Mouse (Mus musculus): ENCODE measurements around the gene Ap3s2. TPM values are rescaled to one million over a fixed set of nuclear protein-coding genes. Genes with fewer than 3 reads are reported as not detected.

Ap3s2 gene
- total RNA-seq, 2 experiments from 2014 or later, result 1.6 to 4.6 TPM

- 0 out of 2 replicates have a peak, but pooled peaks have one; percentile 28 for ATAC-seq (replicated peaks; ENCODE audit: low FRiP score, poor library complexity, severe bottlenecking)
Observed at GRCm38 (mm10) chr7:79858202-79858934, 62.1 kb downstream of the Ap3s2 start.

- ATAC-seq (replicated peaks; ENCODE audit: low FRiP score, poor library complexity, severe bottlenecking), result no peak
Observed at GRCm38 (mm10) chr7:79856305-79856704, 64.1 kb downstream of the Ap3s2 start.

GRCm38 (mm10) chr7:79847456-79848451, 72.7 kb downstream of the Ap3s2 start:
- ATAC-seq (replicated peaks; ENCODE audit: low FRiP score, poor library complexity, severe bottlenecking), result no peak

GRCm38 (mm10) chr7:79846342-79846741, 74.1 kb downstream of the Ap3s2 start:
- ATAC-seq (replicated peaks; ENCODE audit: low FRiP score, poor library complexity, severe bottlenecking), result no peak

GRCm38 (mm10) chr7:79844090-79844802, 76.2 kb downstream of the Ap3s2 start:
- no peak for ATAC-seq (replicated peaks; ENCODE audit: low FRiP score, poor library complexity, severe bottlenecking)

GRCm38 (mm10) chr7:79842163-79842562, 78.3 kb downstream of the Ap3s2 start:
- ATAC-seq (replicated peaks; ENCODE audit: low FRiP score, poor library complexity, severe bottlenecking), result no peak

- no peak for ATAC-seq (replicated peaks; ENCODE audit: low FRiP score, poor library complexity, severe bottlenecking)
Observed at GRCm38 (mm10) chr7:79837247-79837646, 83.2 kb downstream of the Ap3s2 start.

- ATAC-seq (replicated peaks; ENCODE audit: low FRiP score, poor library complexity, severe bottlenecking), result no peak
Observed at GRCm38 (mm10) chr7:79835196-79835595, 85.3 kb downstream of the Ap3s2 start.

GRCm38 (mm10) chr7:79832980-79833379, 87.5 kb downstream of the Ap3s2 start:
- ATAC-seq (replicated peaks; ENCODE audit: low FRiP score, poor library complexity, severe bottlenecking), result no peak

- ATAC-seq (replicated peaks; ENCODE audit: low FRiP score, poor library complexity, severe bottlenecking), result no peak
Observed at GRCm38 (mm10) chr7:79831585-79831984, 88.9 kb downstream of the Ap3s2 start.

- ATAC-seq (replicated peaks; ENCODE audit: low FRiP score, poor library complexity, severe bottlenecking), result no peak
Observed at GRCm38 (mm10) chr7:79831145-79831544, 89.3 kb downstream of the Ap3s2 start.

GRCm38 (mm10) chr7:79828341-79828740, 92.1 kb downstream of the Ap3s2 start:
- no peak for ATAC-seq (replicated peaks; ENCODE audit: low FRiP score, poor library complexity, severe bottlenecking)

Other genes with a start within 250 kb of the Ap3s2 start
- 0.42 TPM in 1 of 2 replicates, not detected in the other for gene Kif7, start 204.9 kb downstream of the Ap3s2 start, total RNA-seq (2015; ENCODE audit: low replicate concordance)
- gene Kif7, start 204.9 kb downstream of the Ap3s2 start, total RNA-seq (2017; ENCODE audit: low replicate concordance), result 0.09 TPM in 1 of 2 replicates, not detected in the other
- not detected in 2 replicates for gene Plin1, start 187.7 kb downstream of the Ap3s2 start, total RNA-seq (2015; ENCODE audit: low replicate concordance)
- not detected in 2 replicates for gene Plin1, start 187.7 kb downstream of the Ap3s2 start, total RNA-seq (2017; ENCODE audit: low replicate concordance)
- gene Pex11a, start 177.5 kb downstream of the Ap3s2 start, total RNA-seq (2015; ENCODE audit: low replicate concordance), result not detected in 2 replicates
- 0.51 TPM in 1 of 2 replicates, not detected in the other for gene Pex11a, start 177.5 kb downstream of the Ap3s2 start, total RNA-seq (2017; ENCODE audit: low replicate concordance)
- gene Wdr93, start 177.5 kb downstream of the Ap3s2 start, total RNA-seq (2015; ENCODE audit: low replicate concordance), result not detected in 2 replicates
- gene Wdr93, start 177.5 kb downstream of the Ap3s2 start, total RNA-seq (2017; ENCODE audit: low replicate concordance), result not detected in 2 replicates
- gene Mesp1, start 126.9 kb downstream of the Ap3s2 start, total RNA-seq (2015; ENCODE audit: low replicate concordance), result not detected in 2 replicates
- gene Mesp1, start 126.9 kb downstream of the Ap3s2 start, total RNA-seq (2017; ENCODE audit: low replicate concordance), result 1.0 TPM in 1 of 2 replicates, not detected in the other
- not detected in 2 replicates for gene Mesp2, start 109.9 kb downstream of the Ap3s2 start, total RNA-seq (2015; ENCODE audit: low replicate concordance)
- not detected in 2 replicates for gene Mesp2, start 109.9 kb downstream of the Ap3s2 start, total RNA-seq (2017; ENCODE audit: low replicate concordance)
- 1.3 TPM in 1 of 2 replicates, not detected in the other for gene Anpep, start 59.6 kb downstream of the Ap3s2 start, total RNA-seq (2015; ENCODE audit: low replicate concordance)
- gene Anpep, start 59.6 kb downstream of the Ap3s2 start, total RNA-seq (2017; ENCODE audit: low replicate concordance), result 0.26 TPM in 1 of 2 replicates, not detected in the other
- not detected in 2 replicates for gene Arpin, start 14.7 kb upstream of the Ap3s2 start, total RNA-seq (2015; ENCODE audit: low replicate concordance)
- 0.34 and 0.42 TPM in 2 replicates for gene Arpin, start 14.7 kb upstream of the Ap3s2 start, total RNA-seq (2017; ENCODE audit: low replicate concordance)
- gene Zfp710, start 104.2 kb upstream of the Ap3s2 start, total RNA-seq (2015; ENCODE audit: low replicate concordance), result 6.9 and 8.8 TPM in 2 replicates
- 5.1 and 6.0 TPM in 2 replicates for gene Zfp710, start 104.2 kb upstream of the Ap3s2 start, total RNA-seq (2017; ENCODE audit: low replicate concordance)
- 20.3 and 31.3 TPM in 2 replicates for gene Idh2, start 194.7 kb upstream of the Ap3s2 start, total RNA-seq (2015; ENCODE audit: low replicate concordance)
- 17.6 and 24.5 TPM in 2 replicates for gene Idh2, start 194.7 kb upstream of the Ap3s2 start, total RNA-seq (2017; ENCODE audit: low replicate concordance)

All from erythroblast, adult 5-6 weeks (primary cell).